Mouse (Mus musculus) small intestine, adult 2 months (tissue): ENCODE measurements around the gene Cib1. TPM values are rescaled to one million over a fixed set of nuclear protein-coding genes. Genes with fewer than 3 reads are reported as not detected.

Experiments
- H3K27ac ChIP-seq: fragments of 200-500 bp; 2 replicates; pipeline ENCODE4 v1.5.1; 2012; ENCODE audit warnings: low read depth, low read length, control low read depth, inconsistent platforms; ENCODE audit not compliant: insufficient read depth
- H3K27me3 ChIP-seq: fragments of 200-500 bp; 2 replicates; pipeline ENCODE4 v1.6.1; 2012; ENCODE audit warnings: mild to moderate bottlenecking, moderate library complexity, low read length, inconsistent platforms; ENCODE audit not compliant: control insufficient read depth, insufficient read depth
- H3K36me3 ChIP-seq: fragments of 200-500 bp; 2 replicates; pipeline ENCODE4 v1.6.1; 2012; ENCODE audit warnings: mild to moderate bottlenecking, low read length, control low read depth, inconsistent platforms; ENCODE audit not compliant: control insufficient read depth, insufficient read depth
- H3K4me1 ChIP-seq: fragments of 200-500 bp; 2 replicates; pipeline ENCODE4 v1.6.1; 2012; ENCODE audit warnings: low read length, inconsistent platforms, mixed read lengths; ENCODE audit not compliant: control insufficient read depth, insufficient read depth, insufficient read length
- H3K4me3 ChIP-seq: fragments of 200-500 bp; 2 replicates; pipeline ENCODE4 v1.5.1; 2012; ENCODE audit warnings: low read depth, mild to moderate bottlenecking, control low read depth, inconsistent platforms, low read length, moderate library complexity
- CTCF ChIP-seq: fragments of 200-500 bp; IDR thresholded peaks from 2 replicates; pipeline ENCODE4 v1.5.1; 2012; ENCODE audit warnings: low read depth, mild to moderate bottlenecking, control low read depth, inconsistent platforms, low read length, moderate library complexity, mixed read lengths; ENCODE audit not compliant: insufficient replicate concordance, insufficient read length; ENCODE audit errors: extremely low read depth
- POLR2A ChIP-seq: fragments of 200-500 bp; IDR thresholded peaks from 2 replicates; pipeline ENCODE4 v1.6.1; 2012; ENCODE audit warnings: low read depth, mild to moderate bottlenecking, control low read depth, inconsistent platforms, low read length, moderate library complexity
- WGBS: fragments of 180-500 bp; shearing (Covaris S2); methylation state at CpG from one replicate; pipeline ENCODE4 v1.1.7; 2018; 5-methylcytosine and 5-hydroxymethylcytosine counted together
- polyA plus RNA-seq: library from polyadenylated mRNA; depleted of rRNA; stranded (reverse); fragments of >200 nt; gene quantifications from 2 replicates; pipeline ENCODE4 v1.2.3, GENCODE M21; 2012

Gene Cib1
- polyA plus RNA-seq, 1 experiment: 530 TPM

- Histone ChIP-seq H3K4me1 (peaks cover 60% of the 10 kb centered on the region), H3K27ac (peak overlapping the region; percentile 77), H3K4me3 (peak overlapping the region; percentile 7; the same call in 1 of the 2 replicates), H3K36me3 (peaks cover 11% of the 10 kb centered on the region), H3K27me3 (no peaks in the 10 kb centered on the region)
- TF ChIP-seq POLR2A: no peak
- TF ChIP-seq CTCF: no peak
- WGBS: 18% methylated on average over 18 of the region's 18 CpGs
Measured at GRCm38 (mm10) chr7:80208026-80208642, 24.5 kb downstream of the Cib1 start.

- Histone ChIP-seq H3K36me3 (peaks cover 9% of the 10 kb centered on the region), H3K27ac (peak overlapping the region; percentile 77), H3K4me3 (peak overlapping the region; percentile 7; the same call in 1 of the 2 replicates), H3K4me1 (peaks cover 65% of the 10 kb centered on the region), H3K27me3 (no peaks in the 10 kb centered on the region)
- 30% methylated on average over 3 of the region's 3 CpGs for WGBS
- TF ChIP-seq POLR2A (no peak; the same call in 1 of the 2 replicates), CTCF (no peak)
Measured at GRCm38 (mm10) chr7:80207314-80207731, 25.3 kb downstream of the Cib1 start.

GRCm38 (mm10) chr7:80205705-80206589 is 26.7 kb downstream of the Cib1 start:
- peaks cover 73% of the 10 kb centered on the region for H3K4me1 ChIP-seq

GRCm38 (mm10) chr7:80204961-80205360 is 27.7 kb downstream of the Cib1 start:
- Histone ChIP-seq H3K27me3 (no peaks in the 10 kb centered on the region), H3K4me3 (no peak overlapping the region), H3K4me1 (peaks cover 72% of the 10 kb centered on the region), H3K27ac (peak overlapping the region; percentile 77; the same call in 1 of the 2 replicates), H3K36me3 (peaks cover 28% of the 10 kb centered on the region)
- 71% methylated on average over 7 of the region's 7 CpGs for WGBS
- TF ChIP-seq CTCF (no peak), POLR2A (no peak)

More at GRCm38 (mm10) chr7:80205705-80206589, 26.7 kb downstream of the Cib1 start:
- no peak for TF ChIP-seq POLR2A
- TF ChIP-seq CTCF: 0 out of 2 replicates have a peak, but pooled peaks have one; percentile 7
- Histone ChIP-seq H3K27me3 (no peaks in the 10 kb centered on the region), H3K4me3 (no peak overlapping the region), H3K36me3 (peaks cover 22% of the 10 kb centered on the region), H3K27ac (peak overlapping the region; percentile 77)
- 68% methylated on average over 12 of the region's 12 CpGs for WGBS

GRCm38 (mm10) chr7:80204362-80204761 is 28.3 kb downstream of the Cib1 start:
- peak overlapping the region; percentile 45 for H3K27ac ChIP-seq
- WGBS: 72% methylated on average over 4 of the region's 4 CpGs

GRCm38 (mm10) chr7:80203638-80204096 is 28.9 kb downstream of the Cib1 start:
- H3K4me1 ChIP-seq: peaks cover 65% of the 10 kb centered on the region
- H3K27ac ChIP-seq: peak overlapping the region; percentile 45
- H3K27me3 ChIP-seq: no peaks in the 10 kb centered on the region
- peaks cover 33% of the 10 kb centered on the region for H3K36me3 ChIP-seq
- TF ChIP-seq POLR2A (no peak), CTCF (no peak)
- H3K4me3 ChIP-seq: no peak overlapping the region
- WGBS: 57% methylated on average over 12 of the region's 12 CpGs

More at GRCm38 (mm10) chr7:80204362-80204761, 28.3 kb downstream of the Cib1 start:
- TF ChIP-seq POLR2A (no peak), CTCF (no peak)
- Histone ChIP-seq H3K36me3 (peaks cover 33% of the 10 kb centered on the region), H3K4me3 (no peak overlapping the region), H3K4me1 (peaks cover 72% of the 10 kb centered on the region), H3K27me3 (no peaks in the 10 kb centered on the region)
